Mouse (Mus musculus) megakaryocyte, embryonic 14.5 days (primary cell): ENCODE results near the gene Cand2.

ENCODE experiments used
- FLI1 ChIP-seq: IDR thresholded peaks from 2 replicates; pipeline ENCODE4 v1.6.1; 2012; ENCODE audit warnings: low read length, inconsistent platforms, mixed read lengths
- GATA1 ChIP-seq: IDR thresholded peaks from 3 replicates; pipeline ENCODE4 v1.6.1; 2012; ENCODE audit warnings: mixed read lengths, low read length, inconsistent platforms, borderline replicate concordance

DNA sequence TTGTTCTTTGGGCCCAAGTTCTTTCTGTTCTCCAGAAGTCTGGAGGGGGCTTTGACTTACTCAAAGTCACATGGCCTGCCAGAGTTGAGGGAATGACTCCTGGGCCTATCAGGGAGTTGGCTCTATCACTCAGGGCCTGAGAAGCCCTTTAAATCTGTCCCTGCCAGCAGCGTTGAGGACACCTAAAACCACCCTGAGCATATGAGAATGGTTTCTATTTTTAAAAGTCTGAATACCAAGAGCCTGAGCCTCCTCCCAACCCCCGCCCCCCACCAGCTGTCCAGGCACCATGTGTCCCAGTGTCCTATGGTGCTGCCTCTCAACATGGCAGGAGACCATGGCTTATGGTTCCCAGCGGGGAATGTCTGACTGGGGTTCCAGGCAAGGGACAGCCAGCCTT lies 1.5 kb downstream of the Cand2 start:
- no peak for TF ChIP-seq GATA1
- no peak for TF ChIP-seq FLI1
